Mouse (Mus musculus): ENCODE data around the gene Exosc2.

Exosc2 gene

GRCm38 (mm10) chr2:31670551-31671035 lies at the start of gene Exosc2:
Gene Exosc2 (plus strand): TSS chr2:31670715.
- peak; percentile 96 for DNase-seq (ENCODE audit: low read depth, low spot score)

GRCm38 (mm10) chr2:31633531-31633930 lies 37.0 kb upstream of the Exosc2 start:
- no peak for DNase-seq (ENCODE audit: low read depth, low spot score)

- no peak for DNase-seq (ENCODE audit: low read depth, low spot score)
Measured at GRCm38 (mm10) chr2:31635281-31636137, 35.0 kb upstream of the Exosc2 start.

GRCm38 (mm10) chr2:31636138-31636741 lies 34.3 kb upstream of the Exosc2 start:
- no peak for DNase-seq (ENCODE audit: low read depth, low spot score)

- no peak for DNase-seq (ENCODE audit: low read depth, low spot score)
Measured at GRCm38 (mm10) chr2:31636742-31637141, 33.8 kb upstream of the Exosc2 start.

- no peak for DNase-seq (ENCODE audit: low read depth, low spot score)
Measured at GRCm38 (mm10) chr2:31637311-31637710, 33.2 kb upstream of the Exosc2 start.

GRCm38 (mm10) chr2:31637807-31638206 lies 32.7 kb upstream of the Exosc2 start:
- DNase-seq (ENCODE audit: low read depth, low spot score) = no peak

- no peak for DNase-seq (ENCODE audit: low read depth, low spot score)
Measured at GRCm38 (mm10) chr2:31638581-31639465, 31.7 kb upstream of the Exosc2 start.

- DNase-seq (ENCODE audit: low read depth, low spot score) = no peak
Measured at GRCm38 (mm10) chr2:31639466-31639760, 31.1 kb upstream of the Exosc2 start.

- DNase-seq (ENCODE audit: low read depth, low spot score) = no peak
Measured at GRCm38 (mm10) chr2:31639901-31640608, 30.5 kb upstream of the Exosc2 start, which contains the start of gene Prdm12. Gene Prdm12 (plus strand): TSS chr2:31640037.

GRCm38 (mm10) chr2:31640609-31641507 lies 29.7 kb upstream of the Exosc2 start:
- DNase-seq (ENCODE audit: low read depth, low spot score) = no peak

GRCm38 (mm10) chr2:31641508-31641830 lies 29.0 kb upstream of the Exosc2 start:
- no peak for DNase-seq (ENCODE audit: low read depth, low spot score)

GRCm38 (mm10) chr2:31641929-31642328 lies 28.6 kb upstream of the Exosc2 start:
- DNase-seq (ENCODE audit: low read depth, low spot score) = no peak

GRCm38 (mm10) chr2:31653971-31654853 lies 16.3 kb upstream of the Exosc2 start:
- DNase-seq (ENCODE audit: low read depth, low spot score) = no peak

GRCm38 (mm10) chr2:31654854-31655559 lies 15.5 kb upstream of the Exosc2 start:
- no peak for DNase-seq (ENCODE audit: low read depth, low spot score)

- DNase-seq (ENCODE audit: low read depth, low spot score) = no peak
Measured at GRCm38 (mm10) chr2:31656374-31656773, 14.1 kb upstream of the Exosc2 start.

GRCm38 (mm10) chr2:31662939-31663803 lies 7.3 kb upstream of the Exosc2 start:
- DNase-seq (ENCODE audit: low read depth, low spot score) = no peak

GRCm38 (mm10) chr2:31663804-31664180 lies 6.7 kb upstream of the Exosc2 start:
- no peak for DNase-seq (ENCODE audit: low read depth, low spot score)

All from embryo, embryonic 11.5 days (tissue).